Mouse (Mus musculus): Measurements from ENCODE around the gene Ankrd44. TPM values are rescaled to one million over a fixed set of nuclear protein-coding genes. Genes with fewer than 3 reads are reported as not detected.
"Not testable (repeated sequence)": the region's sequence is repeated elsewhere in the genome, so short reads cannot be mapped to it uniquely, and the experiment has no call there.

Gene Ankrd44
- 10 to 100 TPM; 19.7 to 21.7 TPM for total RNA-seq (2021)

GRCm38 (mm10) chr1:54925971-54926771, at the start of gene Ankrd44:
TSS of gene Ankrd44 (minus strand) at chr1:54926387.
- intact Hi-C loops (cut with DNase I): loop anchor here (2.0 to 10.0 kb wide), 3 partner anchors 51 to 171 kb away; no protein-coding TSS in a partner anchor
- DNase-seq (ENCODE audit: low spot score in 2 of 2): peak; percentile 75 to 82

DNA sequence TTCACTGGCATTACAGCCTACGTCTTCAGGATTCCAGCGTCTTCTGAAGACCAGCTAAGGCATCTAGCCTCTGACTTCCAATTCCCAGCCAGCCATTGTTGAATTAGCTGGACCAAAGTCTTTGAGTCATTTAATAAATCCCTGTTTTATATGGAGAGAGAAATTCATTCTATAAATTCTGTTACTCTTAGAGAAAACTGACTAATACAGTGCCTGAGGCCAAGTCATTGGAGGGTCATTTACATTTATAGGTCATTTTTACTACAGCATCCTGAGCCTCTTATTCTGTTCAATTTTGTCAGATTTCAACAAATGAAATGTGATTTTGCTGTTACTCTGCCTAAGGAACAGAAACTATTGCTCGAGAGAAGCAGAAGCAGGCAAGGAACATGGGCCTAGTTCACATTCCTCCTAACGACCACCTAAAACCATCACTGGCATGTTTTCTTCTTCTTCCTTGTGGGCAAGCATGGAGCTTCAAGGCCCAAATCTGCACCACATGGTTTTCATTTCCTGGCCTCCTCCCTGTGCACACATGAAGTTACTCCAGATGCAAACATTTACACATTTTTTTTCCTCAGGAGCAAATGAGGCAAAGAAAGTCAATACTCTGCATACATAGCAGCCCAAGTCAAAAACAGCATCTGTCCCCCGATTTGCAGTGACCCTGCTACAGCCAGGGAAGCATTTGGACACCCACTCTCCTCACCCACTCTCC, 45.7 kb upstream of the Ankrd44 start:
- intact Hi-C loops (cut with DNase I): no loop called here
- no peak for DNase-seq (ENCODE audit: low spot score in 2 of 2)

DNA sequence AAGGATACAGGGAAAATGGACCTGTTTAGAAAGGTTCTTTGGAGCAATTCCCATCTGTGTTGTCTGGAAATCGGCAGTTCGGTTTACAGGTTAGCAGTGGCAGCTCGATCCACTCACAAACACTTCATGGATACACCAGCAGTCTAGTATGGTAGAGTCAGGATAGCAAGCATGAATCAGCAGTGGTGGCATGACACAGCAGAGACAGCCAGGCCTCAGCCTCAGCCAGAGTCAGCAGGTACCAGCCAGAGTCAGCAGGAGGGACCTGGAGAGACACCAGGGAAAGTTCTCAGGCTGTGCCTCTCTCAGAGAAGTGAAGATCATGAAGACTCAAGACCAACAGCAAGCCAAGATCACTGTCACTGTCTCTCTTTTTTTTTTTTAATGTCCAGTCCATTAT, 40.7 kb upstream of the Ankrd44 start:
- intact Hi-C loops (cut with DNase I): loop anchor here (10.0 kb wide), 1 partner anchor 212 kb away; no protein-coding TSS in a partner anchor
- no peak for DNase-seq (ENCODE audit: low spot score in 2 of 2)

- intact Hi-C loops (cut with DNase I): loop anchor here (10.0 kb wide), 1 partner anchor 211 kb away; no protein-coding TSS in a partner anchor
- DNase-seq (ENCODE audit: low spot score in 2 of 2): no peak
Observed at GRCm38 (mm10) chr1:54965159-54965995, 39.2 kb upstream of the Ankrd44 start.

DNA sequence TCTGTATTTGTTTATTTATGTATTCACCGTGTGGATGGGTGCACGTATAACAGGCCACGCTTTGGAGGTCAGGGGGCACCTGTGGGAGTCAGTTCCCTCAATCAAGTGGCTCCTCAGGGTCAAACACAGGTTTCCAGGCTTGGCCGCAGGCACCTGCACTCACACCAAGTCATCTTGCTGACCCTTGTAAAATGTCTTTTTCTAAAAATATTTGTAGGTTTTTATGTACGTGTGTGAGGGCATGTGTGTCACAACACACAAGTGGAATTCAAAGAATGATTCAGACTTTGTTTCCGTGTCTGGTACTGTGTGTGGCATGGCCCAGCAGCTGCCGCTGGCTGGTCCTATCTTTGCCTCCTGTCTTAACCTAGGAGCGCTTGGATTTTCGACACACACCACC, 35.5 kb upstream of the Ankrd44 start:
- intact Hi-C loops (cut with DNase I): loop anchor here (10.0 kb wide), 1 partner anchor 207 kb away; no protein-coding TSS in a partner anchor
- no peak for DNase-seq (ENCODE audit: low spot score in 2 of 2)

- intact Hi-C loops (cut with DNase I): loop anchor here (10.0 kb wide), 1 partner anchor 206 kb away; no protein-coding TSS in a partner anchor
- DNase-seq (ENCODE audit: low spot score in 2 of 2): no peak
Observed at GRCm38 (mm10) chr1:54960613-54961165, 34.5 kb upstream of the Ankrd44 start.

GRCm38 (mm10) chr1:54958525-54958924, 32.3 kb upstream of the Ankrd44 start:
- DNase-seq (ENCODE audit: low spot score in 2 of 2): no peak
- intact Hi-C loops (cut with DNase I): no loop called here

DNA sequence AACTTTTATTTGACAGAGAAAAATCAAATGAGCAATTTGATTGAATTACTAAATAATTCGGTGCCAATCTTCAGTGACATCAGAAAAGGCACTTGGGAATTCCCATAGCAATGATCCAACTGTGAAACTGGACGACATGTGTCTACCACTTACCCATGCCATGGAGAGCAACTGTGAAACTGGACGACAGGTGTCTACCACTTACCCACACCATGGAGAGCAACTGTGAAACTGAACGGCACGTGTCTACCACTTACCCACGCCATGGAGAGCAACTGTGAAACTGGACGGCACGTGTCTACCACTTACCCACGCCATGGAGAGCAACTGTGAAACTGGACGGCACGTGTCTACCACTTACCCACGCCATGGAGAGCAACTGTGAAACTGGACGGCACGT, 30.8 kb upstream of the Ankrd44 start:
- DNase-seq (ENCODE audit: low spot score in 2 of 2); intact Hi-C loops (cut with DNase I): not testable (repeated sequence)

DNA sequence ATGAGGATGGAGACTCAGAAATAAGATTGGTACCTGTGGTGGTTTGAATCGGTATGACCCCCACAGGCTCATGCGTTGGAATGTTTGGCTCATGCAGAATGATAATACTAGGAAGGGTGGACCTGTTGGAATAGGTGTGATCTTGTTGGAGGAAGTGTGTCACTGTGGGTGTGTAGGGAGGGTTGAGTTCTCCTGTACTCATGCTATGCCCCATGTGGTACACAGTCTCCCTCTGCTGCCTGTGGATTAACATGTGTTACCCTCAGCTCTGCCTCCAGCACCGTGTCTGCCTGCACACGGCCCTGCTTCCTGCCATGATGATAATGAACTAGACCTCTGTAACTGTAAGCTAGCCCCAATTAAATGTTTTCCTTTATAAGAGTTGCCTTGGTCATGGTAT, 28.7 kb upstream of the Ankrd44 start:
- intact Hi-C loops (cut with DNase I): no loop called here
- DNase-seq (ENCODE audit: low spot score in 2 of 2): no peak

DNA sequence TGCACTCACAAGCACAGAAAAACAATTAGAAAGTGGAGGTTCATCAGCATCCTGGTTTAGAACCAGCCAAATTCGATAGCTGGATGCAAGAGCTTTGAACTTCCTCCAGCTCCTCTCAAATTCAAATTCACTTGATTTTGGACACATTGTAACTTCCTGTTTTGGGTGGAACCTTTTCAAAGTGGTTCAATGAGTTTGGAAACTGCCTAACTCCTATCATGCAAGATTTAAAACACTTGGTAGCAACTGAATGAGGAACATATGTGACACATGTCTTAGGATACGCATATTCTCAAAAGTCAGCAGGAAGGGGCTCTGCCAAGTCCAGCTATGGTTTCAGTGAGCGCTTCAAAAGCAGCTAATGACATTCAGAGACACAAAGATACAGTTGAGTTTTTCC, 18.5 kb upstream of the Ankrd44 start:
- DNase-seq (ENCODE audit: low spot score in 2 of 2): no peak
- intact Hi-C loops (cut with DNase I): no loop called here

DNA sequence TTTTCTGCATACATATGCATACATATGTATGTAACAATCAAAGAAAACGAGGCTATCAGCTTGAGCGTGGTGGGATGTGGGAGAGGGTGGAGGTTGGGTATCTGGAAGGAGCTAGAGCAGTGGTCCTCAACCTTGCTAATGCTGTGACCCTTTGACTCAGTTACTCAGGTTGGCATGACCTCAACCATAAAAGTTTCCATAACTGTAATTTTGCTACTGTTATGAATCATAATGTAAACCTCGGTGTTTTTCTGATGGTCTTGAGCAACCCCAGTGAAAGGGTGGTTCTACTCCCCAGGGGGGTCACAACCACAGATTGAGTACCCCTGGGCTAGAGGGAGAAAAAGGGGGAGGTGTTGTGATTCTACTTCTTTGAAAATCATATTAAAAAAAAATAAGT, 9.3 kb upstream of the Ankrd44 start:
- intact Hi-C loops (cut with DNase I): no loop called here

GRCm38 (mm10) chr1:54934911-54935310, 8.7 kb upstream of the Ankrd44 start:
- intact Hi-C loops (cut with DNase I): no loop called here
- DNase-seq (ENCODE audit: low spot score in 2 of 2): no peak

More for the DNA sequence above, 9.3 kb upstream of the Ankrd44 start:
- DNase-seq (ENCODE audit: low spot score in 2 of 2): no peak

DNA sequence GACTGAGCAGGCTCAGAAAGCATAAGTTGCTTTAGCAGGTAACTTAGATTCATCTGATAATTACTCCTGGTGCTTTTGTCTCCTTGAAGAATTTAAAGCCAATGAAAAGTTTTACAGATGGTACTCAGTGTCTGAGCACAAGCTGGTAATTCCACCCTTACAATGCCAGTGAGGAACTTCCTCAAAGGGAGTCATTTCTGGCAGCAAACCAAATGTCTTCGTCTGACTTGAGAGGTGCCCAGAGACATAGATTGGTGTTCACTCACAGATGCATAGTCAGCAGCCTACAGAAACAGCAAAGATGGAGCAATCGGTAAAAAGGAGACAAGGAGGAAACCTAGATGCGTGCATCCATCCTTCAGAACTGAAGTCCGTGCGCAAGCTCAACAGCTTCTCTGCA, 7.5 kb upstream of the Ankrd44 start:
- no peak for DNase-seq (ENCODE audit: low spot score in 2 of 2)
- intact Hi-C loops (cut with DNase I): no loop called here

GRCm38 (mm10) chr1:54932456-54933115, 6.4 kb upstream of the Ankrd44 start:
- intact Hi-C loops (cut with DNase I): no loop called here
- DNase-seq (ENCODE audit: low spot score in 2 of 2): no peak

GRCm38 (mm10) chr1:54931231-54931630, 5.0 kb upstream of the Ankrd44 start:
- intact Hi-C loops (cut with DNase I): no loop called here
- no peak for DNase-seq (ENCODE audit: low spot score in 2 of 2)

DNA sequence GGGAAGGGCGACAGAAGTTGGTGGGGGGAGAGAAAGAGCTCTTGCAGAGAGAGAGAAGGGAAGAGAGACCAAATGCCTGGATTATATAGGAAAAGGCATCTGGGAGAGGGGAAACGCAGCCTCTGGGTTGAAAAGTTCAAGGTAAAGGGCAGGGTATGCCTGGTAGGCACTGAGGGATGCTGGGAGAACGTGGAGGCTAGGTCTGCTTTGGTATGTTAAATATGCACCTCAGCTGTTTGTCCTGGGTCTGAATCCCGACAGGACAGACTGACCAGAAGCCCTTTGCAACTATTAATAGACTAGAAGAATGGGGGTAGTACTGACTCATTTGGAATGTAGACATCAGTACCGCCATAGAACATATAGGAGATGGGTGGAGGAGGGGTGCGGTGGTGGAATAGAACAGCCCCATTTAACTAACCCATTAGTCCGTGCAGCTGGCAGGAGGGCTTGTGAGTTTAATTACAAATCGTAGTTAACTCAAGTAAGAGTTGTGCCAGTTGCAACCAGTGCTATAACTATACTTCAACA, 4.5 kb upstream of the Ankrd44 start:
- DNase-seq (ENCODE audit: low spot score in 2 of 2): no peak
- intact Hi-C loops (cut with DNase I): no loop called here

- DNase-seq (ENCODE audit: low spot score in 2 of 2): peak; percentile 26 to 28
- intact Hi-C loops (cut with DNase I): loop anchor here (10.0 kb wide), 2 partner anchors 51 to 171 kb away; no protein-coding TSS in a partner anchor
Observed at GRCm38 (mm10) chr1:54925451-54925934, 694 bp downstream of the Ankrd44 start.

GRCm38 (mm10) chr1:54924760-54925159, 1.4 kb downstream of the Ankrd44 start:
- no peak for DNase-seq (ENCODE audit: low spot score in 2 of 2)
- intact Hi-C loops (cut with DNase I): loop anchor here (10.0 kb wide), 2 partner anchors 50 to 170 kb away; no protein-coding TSS in a partner anchor

Data from left cerebral cortex, postnatal 36 days (tissue).